Mouse (Mus musculus): Measurements from ENCODE around the gene Arpc5l. TPM values are rescaled to one million over a fixed set of nuclear protein-coding genes. Genes with fewer than 3 reads are reported as not detected.

The Arpc5l gene
- total RNA-seq, 2 experiments from 2014 or later, result 88.5 to 92.8 TPM

DNA sequence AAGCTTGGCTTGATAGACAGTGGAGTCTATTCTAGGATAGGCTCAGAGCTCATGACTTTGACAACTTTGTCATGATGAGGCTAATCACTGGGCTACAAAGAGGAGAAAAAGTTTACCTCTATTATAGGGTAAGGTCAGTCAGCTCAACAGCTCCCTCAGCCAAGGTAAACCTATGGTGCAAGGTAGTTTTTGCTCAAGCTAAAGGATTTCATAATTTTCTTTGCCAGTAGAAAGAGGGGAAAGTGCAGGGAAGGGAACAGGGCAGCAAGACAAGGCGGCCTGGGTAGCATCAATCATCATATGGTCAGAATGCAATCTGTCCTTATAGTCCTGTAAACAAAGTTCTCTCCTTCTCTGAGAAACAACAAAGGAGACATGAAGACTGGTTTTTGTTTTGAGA, 35.1 kb downstream of the Arpc5l start:
- H3K4me3 ChIP-seq, result no peak overlapping the region
- no peak for DNase-seq (ENCODE audit: low spot score in 2 of 2)
- H3K27ac ChIP-seq, result no peak overlapping the region
- no peak for TF ChIP-seq CTCF (conservative IDR thresholded peaks at IDR 0.05)

DNA sequence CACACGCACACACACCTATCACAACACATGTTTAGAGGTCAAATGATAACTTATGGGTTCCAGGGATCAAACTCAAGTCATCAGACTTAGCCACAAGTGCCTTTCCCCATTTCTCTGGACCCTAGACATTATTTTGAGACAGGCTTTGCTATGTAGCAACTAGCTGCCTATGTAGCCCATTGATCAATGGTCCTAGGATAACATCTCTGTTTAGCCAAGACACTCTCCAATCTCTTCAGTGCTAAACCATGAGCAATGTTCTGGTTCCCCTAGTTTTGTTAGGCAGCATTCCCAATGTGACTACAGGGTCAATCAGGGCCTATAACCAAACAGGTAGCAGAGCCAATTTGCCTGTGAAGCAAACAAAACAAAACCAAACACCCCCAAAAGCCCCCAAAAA, 43.4 kb downstream of the Arpc5l start:
- no peak overlapping the region for H3K4me3 ChIP-seq
- no peak for TF ChIP-seq CTCF (conservative IDR thresholded peaks at IDR 0.05)

GRCm38 (mm10) chr2:39064687-39065399, 59.7 kb downstream of the Arpc5l start:
- no peak for TF ChIP-seq CTCF (conservative IDR thresholded peaks at IDR 0.05)
- H3K27ac ChIP-seq, result peak overlapping the region; percentile 96
- H3K4me3 ChIP-seq, result peak overlapping the region; percentile 86
- DNase-seq (ENCODE audit: low spot score in 2 of 2), result peak in 1 of 2 experiments; percentile 12

More for the DNA sequence above, 43.4 kb downstream of the Arpc5l start:
- no peak for DNase-seq (ENCODE audit: low spot score in 2 of 2)
- no peak overlapping the region for H3K27ac ChIP-seq

Other genes starting within 250 kb of the Arpc5l start
- gene Nr6a1, start 77.7 kb upstream of the Arpc5l start, total RNA-seq (2021), result 1 to 10 TPM; 5.6 to 7.0 TPM
- gene Olfml2a, start 73.4 kb upstream of the Arpc5l start, total RNA-seq (2021), result 1 to 10 TPM; 1.3 to 1.5 TPM
- gene Wdr38, start 7.9 kb upstream of the Arpc5l start, total RNA-seq (2021), result under 1 TPM; 0.47 to 0.69 TPM
- 100 to 1,000 TPM; 247 to 255 TPM for gene Rpl35, start 276 bp downstream of the Arpc5l start, total RNA-seq (2021)
- gene Golga1, start 60.2 kb downstream of the Arpc5l start, total RNA-seq (2021), result 10 to 100 TPM; 36.2 to 42.5 TPM
- gene Scai, start 185.4 kb downstream of the Arpc5l start, total RNA-seq (2021), result 10 to 100 TPM; 53.8 to 58.7 TPM
- 10 to 100 TPM; 62.1 to 66.3 TPM for gene Ppp6c, start 221.1 kb downstream of the Arpc5l start, total RNA-seq (2021)

All from layer of hippocampus, adult 2 months (tissue).